Mouse (Mus musculus): ENCODE measurements around the gene Pyroxd1.

GRCm38 (mm10) chr6:142378576-142379330, 33.3 kb downstream of the Pyroxd1 start:
- TF ChIP-seq CTCF (IDR thresholded peaks at IDR 0.05; ENCODE audit: low read depth) = no peak
- no peak for TF ChIP-seq EP300 (IDR thresholded peaks at IDR 0.05; ENCODE audit: low read depth)

Data from liver, embryonic 14.5 days (tissue).